Mouse (Mus musculus): ENCODE measurements around the gene Thsd7b.
"Not testable (repeated sequence)": the region's sequence is repeated elsewhere in the genome, so short reads cannot be mapped to it uniquely, and the experiment has no call there.

The Thsd7b gene

GRCm38 (mm10) chr1:129635146-129635545, 362.0 kb downstream of the Thsd7b start:
- DNase-seq (ENCODE audit: low spot score in 2 of 2) = no peak

GRCm38 (mm10) chr1:129644252-129644861, 371.3 kb downstream of the Thsd7b start:
- no peak for DNase-seq (ENCODE audit: low spot score in 2 of 2)

DNA sequence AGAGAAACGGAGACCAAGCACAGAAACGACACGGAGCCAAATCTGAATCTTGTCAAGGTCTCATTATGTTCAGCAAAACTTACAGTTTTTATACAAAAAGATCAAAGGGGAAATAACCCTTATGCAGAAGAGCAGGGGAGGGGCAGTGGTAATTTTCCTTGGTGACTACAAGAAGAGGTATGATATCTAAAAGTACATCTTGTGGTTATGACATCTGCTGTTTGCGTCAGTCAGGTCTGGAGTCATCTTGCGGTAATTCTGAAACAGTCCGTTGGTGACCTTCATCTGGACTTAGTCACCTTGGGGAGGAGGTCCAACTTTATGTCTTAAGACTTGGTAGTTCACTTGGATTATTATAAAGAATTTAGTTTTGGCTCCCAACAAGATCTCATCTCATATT, 378.3 kb downstream of the Thsd7b start:
- not testable (repeated sequence) for DNase-seq (ENCODE audit: low spot score in 2 of 2)

DNA sequence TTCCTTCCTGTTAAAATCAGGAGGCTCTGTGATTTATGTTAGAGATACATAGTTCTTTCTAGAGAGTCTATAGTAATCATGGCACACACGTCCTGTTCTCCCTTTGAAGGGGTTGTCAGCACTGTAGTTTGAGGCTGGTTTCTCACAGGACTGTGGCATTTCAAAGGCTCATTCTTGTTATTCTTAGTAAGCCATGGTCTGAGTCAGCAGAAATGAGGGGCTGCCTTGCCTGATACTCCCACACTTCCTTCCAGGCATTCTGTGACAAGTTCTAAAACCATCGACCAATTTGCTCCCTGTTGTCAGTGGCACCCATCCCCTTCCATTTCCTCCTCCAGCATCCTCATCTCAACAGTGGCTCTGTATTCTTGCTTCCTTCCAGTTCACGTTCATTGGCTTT, 384.9 kb downstream of the Thsd7b start:
- no peak for DNase-seq (ENCODE audit: low spot score in 2 of 2)

- no peak for DNase-seq (ENCODE audit: low spot score in 2 of 2)
These were observed 402.8 kb downstream of the Thsd7b start for GRCm38 (mm10) chr1:129675878-129676277.

- DNase-seq (ENCODE audit: low spot score in 2 of 2) = no peak
These were observed 405.7 kb downstream of the Thsd7b start for GRCm38 (mm10) chr1:129678851-129679250.

GRCm38 (mm10) chr1:129705701-129706100, 432.6 kb downstream of the Thsd7b start:
- no peak for DNase-seq (ENCODE audit: low spot score in 2 of 2)

- no peak for DNase-seq (ENCODE audit: low spot score in 2 of 2)
These were observed 439.6 kb downstream of the Thsd7b start for GRCm38 (mm10) chr1:129712706-129713105.

- DNase-seq (ENCODE audit: low spot score in 2 of 2) = no peak
These were observed 440.5 kb downstream of the Thsd7b start for GRCm38 (mm10) chr1:129713571-129713970.

- no peak for DNase-seq (ENCODE audit: low spot score in 2 of 2)
These were observed 446.5 kb downstream of the Thsd7b start for GRCm38 (mm10) chr1:129719592-129719991.

- DNase-seq (ENCODE audit: low spot score in 2 of 2) = no peak
These were observed 458.9 kb downstream of the Thsd7b start for GRCm38 (mm10) chr1:129731991-129732390.

GRCm38 (mm10) chr1:129747595-129747994, 474.5 kb downstream of the Thsd7b start:
- DNase-seq (ENCODE audit: low spot score in 2 of 2) = no peak

DNA sequence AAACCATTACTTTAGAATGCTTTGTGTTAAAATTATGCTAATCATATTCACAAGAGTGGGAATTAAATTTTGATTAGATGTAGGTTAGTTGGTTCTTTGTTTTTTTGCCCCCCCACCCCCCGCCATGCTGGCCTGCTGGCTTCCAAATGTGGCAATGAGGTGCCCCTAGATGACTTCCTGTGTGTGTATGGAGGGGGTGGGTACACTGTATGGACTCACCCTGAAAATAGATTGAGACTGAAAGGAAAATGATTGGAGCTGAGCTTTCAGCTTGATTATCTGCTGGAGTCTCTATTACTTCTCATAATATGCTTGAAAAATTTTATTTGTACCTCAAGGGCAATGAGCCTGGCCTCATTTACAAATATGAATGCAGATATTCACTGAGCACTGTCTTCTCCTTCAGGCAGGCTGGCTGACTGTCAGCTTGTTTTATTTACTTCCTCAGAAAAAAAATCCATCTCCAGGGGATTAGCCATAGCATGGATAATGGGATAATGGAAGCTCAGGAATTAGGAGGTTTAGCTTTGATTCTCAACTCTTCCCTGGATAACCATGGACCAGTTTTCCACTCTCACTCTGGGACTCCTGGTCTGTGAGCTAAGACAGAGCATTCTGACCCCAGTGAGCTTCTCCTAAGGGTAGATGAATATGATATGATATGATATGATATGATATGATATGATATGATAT, 483.6 kb downstream of the Thsd7b start:
- no peak for DNase-seq (ENCODE audit: low spot score in 2 of 2)

GRCm38 (mm10) chr1:129759003-129759402, 485.9 kb downstream of the Thsd7b start:
- no peak for DNase-seq (ENCODE audit: low spot score in 2 of 2)

- DNase-seq (ENCODE audit: low spot score in 2 of 2) = no peak
These were observed 488.1 kb downstream of the Thsd7b start for GRCm38 (mm10) chr1:129761234-129761633.

DNA sequence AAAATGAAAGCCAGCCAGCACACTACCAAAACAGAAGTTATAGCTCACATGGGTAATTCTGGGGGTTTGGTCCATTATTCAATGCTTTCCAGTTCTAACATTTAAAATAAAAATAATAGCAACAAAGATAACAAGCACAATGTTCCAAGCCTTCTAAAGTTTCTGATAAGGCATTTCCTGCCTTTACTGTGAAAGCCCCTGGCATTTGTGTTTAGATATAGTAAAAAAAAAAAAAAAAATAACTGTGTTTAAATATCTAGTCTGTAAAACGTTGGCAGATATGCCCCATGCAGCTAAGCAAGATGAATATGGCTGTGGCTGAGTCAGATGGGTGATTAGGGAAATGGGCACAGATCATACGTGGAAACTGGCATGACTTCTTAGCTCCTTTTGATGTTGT, 491.6 kb downstream of the Thsd7b start:
- no peak for DNase-seq (ENCODE audit: low spot score in 2 of 2)

DNA sequence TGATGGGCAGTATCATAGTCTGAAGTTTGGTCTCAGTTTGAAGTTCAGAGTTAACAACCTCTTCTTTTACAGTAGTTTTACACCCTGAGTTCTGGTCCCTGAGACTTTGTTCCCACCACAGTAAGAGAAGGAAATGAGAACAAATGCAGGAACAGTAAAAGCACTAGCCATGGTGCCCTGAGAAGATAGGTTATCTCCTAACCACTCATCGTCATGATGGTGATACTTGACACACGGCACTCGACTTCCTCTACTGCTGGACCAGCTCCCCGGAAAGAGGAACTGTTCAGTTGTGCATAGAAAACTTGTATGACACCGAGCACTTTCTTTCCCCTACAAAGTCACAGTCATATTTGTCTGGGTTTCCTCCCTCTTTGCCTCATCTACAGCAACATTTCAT, 504.0 kb downstream of the Thsd7b start:
- DNase-seq (ENCODE audit: low spot score in 2 of 2) = no peak

DNA sequence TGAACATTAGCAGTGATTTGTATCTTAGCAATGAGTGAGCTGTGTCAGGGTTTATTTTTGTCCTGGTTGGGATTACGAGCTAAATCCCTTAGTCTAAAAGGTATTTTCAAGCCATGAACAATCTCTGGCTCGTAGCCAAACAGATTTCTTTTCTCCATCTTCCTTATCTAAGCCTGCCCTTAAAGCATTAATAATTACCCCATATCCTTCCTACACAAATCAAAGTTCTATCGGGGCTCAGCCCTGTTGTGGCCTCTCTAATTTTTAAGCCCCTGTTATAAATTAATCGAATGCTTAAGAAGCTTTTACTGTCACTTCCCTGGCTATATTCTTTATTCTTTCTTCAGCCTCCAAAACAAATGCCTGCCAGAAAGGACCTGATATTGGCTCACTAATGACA, 506.4 kb downstream of the Thsd7b start:
- DNase-seq (ENCODE audit: low spot score in 2 of 2) = no peak

DNA sequence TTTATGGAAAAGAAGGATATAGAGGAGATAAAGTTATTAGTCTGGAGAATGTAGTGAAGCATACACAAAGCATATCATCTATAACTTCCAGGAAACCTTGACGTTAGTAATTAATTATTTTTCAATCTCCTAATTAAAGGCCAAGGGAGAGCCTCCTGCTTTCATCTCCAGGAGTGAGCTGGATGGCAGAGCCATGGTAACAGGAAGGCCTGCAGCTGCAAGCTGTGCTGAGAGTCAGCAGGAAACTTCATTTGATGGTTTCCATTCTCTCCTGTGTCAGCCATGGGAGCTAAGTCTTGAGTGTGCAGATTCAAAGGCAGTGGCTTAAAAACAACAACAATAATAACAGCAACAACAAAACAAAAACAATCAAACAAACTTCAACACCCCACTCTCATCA, 507.5 kb downstream of the Thsd7b start:
- no peak for DNase-seq (ENCODE audit: low spot score in 2 of 2)

DNA sequence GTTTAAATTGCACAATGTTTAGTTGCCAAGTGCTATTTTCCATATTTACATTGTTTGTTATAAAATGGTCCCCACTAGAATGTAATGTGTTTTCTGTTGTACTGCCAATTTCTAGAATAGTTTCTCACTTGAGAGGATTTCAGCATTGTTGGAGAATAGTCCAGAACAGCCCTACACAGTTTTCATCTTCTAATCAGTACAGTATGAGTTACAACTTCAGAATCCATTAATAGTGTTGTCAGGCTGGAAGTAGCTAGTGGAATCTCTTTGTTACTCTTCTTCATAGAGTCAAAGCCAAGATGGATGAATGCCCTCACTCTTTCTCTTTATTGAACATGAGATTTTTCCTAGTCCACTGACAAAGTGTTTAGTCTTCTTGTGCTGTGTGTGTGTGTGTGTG, 525.4 kb downstream of the Thsd7b start:
- DNase-seq (ENCODE audit: low spot score in 2 of 2) = no peak

- no peak for DNase-seq (ENCODE audit: low spot score in 2 of 2)
These were observed 553.8 kb downstream of the Thsd7b start for GRCm38 (mm10) chr1:129826927-129827326.

GRCm38 (mm10) chr1:129837324-129837723, 564.2 kb downstream of the Thsd7b start:
- no peak for DNase-seq (ENCODE audit: low spot score in 2 of 2)

DNA sequence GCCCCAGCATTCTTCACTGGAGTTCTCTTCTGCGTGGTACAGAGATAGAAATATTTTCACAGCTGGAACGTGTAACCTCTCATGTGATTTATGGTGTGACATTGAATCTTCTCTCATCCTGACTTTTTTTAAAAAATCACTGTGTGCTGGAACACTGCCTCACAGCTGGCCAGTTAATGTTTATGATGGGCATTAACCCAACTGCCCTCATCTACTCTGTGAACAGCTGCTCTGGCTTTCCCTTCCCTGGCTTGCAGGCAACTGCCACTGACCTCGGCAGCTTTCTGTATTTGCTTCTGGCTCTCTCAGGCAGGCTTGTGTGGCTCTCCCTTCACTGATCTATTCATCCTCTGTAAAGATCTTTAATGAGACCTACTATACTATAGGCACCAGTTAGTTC, 564.7 kb downstream of the Thsd7b start:
- no peak for DNase-seq (ENCODE audit: low spot score in 2 of 2)

DNA sequence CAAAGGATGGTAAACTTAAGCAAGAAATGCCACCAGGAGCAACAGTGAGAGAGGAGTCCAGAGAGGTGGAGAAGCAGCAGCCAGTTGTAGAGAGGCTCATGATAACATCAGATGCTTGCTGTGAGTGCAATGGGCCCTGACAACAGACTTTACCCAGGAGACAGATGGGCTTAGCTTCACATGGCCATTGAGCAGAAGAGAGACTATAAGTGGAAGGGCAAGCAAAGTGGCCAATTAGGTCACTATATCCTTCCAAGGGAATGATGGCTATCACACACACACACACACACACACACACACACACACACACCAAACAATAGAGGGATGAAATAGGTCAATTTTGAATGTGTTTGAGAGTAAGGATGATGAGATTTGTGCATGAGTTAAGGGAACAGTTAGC, 565.4 kb downstream of the Thsd7b start:
- DNase-seq (ENCODE audit: low spot score in 2 of 2) = no peak

All from spleen, postnatal 4 days (tissue).